Mouse (Mus musculus): ENCODE data around the gene Frmd4a. TPM values are rescaled to one million over a fixed set of nuclear protein-coding genes. Genes with fewer than 3 reads are reported as not detected.
A peak's percentile ranks its signal among the peaks of the same experiment; 100 is the strongest.

Gene Frmd4a
- polyA plus RNA-seq, 1 experiment from 2014 or later: 16.8 TPM

DNA sequence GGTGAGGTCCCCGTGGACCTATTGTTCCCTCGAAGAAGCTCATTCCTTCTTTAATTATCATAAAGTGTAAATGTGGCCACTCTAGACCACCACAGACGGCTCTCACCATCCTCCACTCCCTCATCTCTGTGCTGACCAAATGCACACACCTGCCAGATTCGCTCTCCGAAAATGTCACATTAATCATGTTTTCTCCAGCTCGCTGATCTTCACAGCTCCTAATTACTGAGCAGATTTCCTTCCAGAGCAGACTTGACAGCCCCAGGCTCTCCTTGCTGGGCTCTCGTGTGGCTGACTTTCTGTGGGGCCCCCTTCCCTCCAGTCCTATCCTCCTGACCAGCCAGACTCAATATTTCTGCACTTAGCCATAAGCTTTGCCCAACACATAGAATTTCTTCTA, 191.7 kb downstream of the Frmd4a start:
- ATAC-seq (replicated peaks; ENCODE audit: low FRiP score, low read depth): no peak
- Histone ChIP-seq H3K4me2 (ENCODE audit: low read length) (no peak overlapping the region), H3K4me1 (replicated peaks; ENCODE audit: insufficient read depth, low read length) (0 out of 2 replicates have a peak, but pooled peaks cover 4% of the 10 kb centered on the region), H3K4me3 (replicated peaks; ENCODE audit: low read depth, low read length) (no peak overlapping the region), H3K9ac (ENCODE audit: low read depth, low read length) (no peak overlapping the region), H3K27ac (no peak overlapping the region), H3K36me3 (ENCODE audit: insufficient read depth, low read length) (no peaks in the 10 kb centered on the region), H3K27me3 (ENCODE audit: insufficient read depth, low read length) (no peaks in the 10 kb centered on the region), H3K9me3 (replicated peaks; ENCODE audit: low read length) (no peaks in the 10 kb centered on the region)
- no peak for DNase-seq (ENCODE audit: low spot score)
- WGBS: 32% methylated on average over 7 of the region's 7 CpGs
- TF ChIP-seq CTCF (IDR thresholded peaks at IDR 0.05; ENCODE audit: low read depth): no peak

- Histone ChIP-seq H3K4me1 (replicated peaks; ENCODE audit: insufficient read depth, low read length) (no peaks in the 10 kb centered on the region), H3K9me3 (replicated peaks; ENCODE audit: low read length) (no peaks in the 10 kb centered on the region), H3K27ac (no peak overlapping the region), H3K9ac (ENCODE audit: low read depth, low read length) (no peak overlapping the region), H3K36me3 (ENCODE audit: insufficient read depth, low read length) (no peaks in the 10 kb centered on the region), H3K27me3 (ENCODE audit: insufficient read depth, low read length) (no peaks in the 10 kb centered on the region), H3K4me3 (replicated peaks; ENCODE audit: low read depth, low read length) (no peak overlapping the region), H3K4me2 (ENCODE audit: low read length) (no peak overlapping the region)
- WGBS: 2% methylated on average over 1 of the region's 1 CpGs
- no peak for ATAC-seq (replicated peaks; ENCODE audit: low FRiP score, low read depth)
- TF ChIP-seq CTCF (IDR thresholded peaks at IDR 0.05; ENCODE audit: low read depth): no peak
- no peak for DNase-seq (ENCODE audit: low spot score)
Observed at GRCm38 (mm10) chr2:4222497-4222828, 204.9 kb downstream of the Frmd4a start.

DNA sequence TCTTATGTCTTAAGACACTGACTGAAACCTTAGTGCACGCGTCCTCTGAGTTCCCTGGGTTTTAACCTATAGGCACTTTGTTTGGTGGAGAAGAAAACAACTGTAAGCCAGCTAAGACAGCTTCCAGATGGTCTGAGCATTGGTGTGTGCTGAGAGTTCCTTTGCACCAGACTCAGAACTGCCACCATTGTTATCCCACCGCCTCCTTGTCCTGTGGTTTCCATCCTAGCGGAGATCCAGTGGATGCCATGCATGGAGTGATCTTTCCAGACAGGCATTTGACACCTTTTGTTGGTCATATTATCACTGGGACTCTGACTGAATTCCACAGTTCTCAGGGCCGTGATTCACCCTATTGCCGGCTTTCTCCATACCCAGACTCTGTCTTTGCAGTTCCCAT, 205.8 kb downstream of the Frmd4a start:
- no peaks in the 10 kb centered on the region for H3K36me3 ChIP-seq (ENCODE audit: insufficient read depth, low read length)
- H3K4me3 ChIP-seq (replicated peaks; ENCODE audit: low read depth, low read length): no peak overlapping the region
- H3K27me3 ChIP-seq (ENCODE audit: insufficient read depth, low read length): no peaks in the 10 kb centered on the region
- H3K4me1 ChIP-seq (replicated peaks; ENCODE audit: insufficient read depth, low read length): no peaks in the 10 kb centered on the region
- TF ChIP-seq CTCF (IDR thresholded peaks at IDR 0.05; ENCODE audit: low read depth): no peak
- DNase-seq (ENCODE audit: low spot score) (no peak), ATAC-seq (replicated peaks; ENCODE audit: low FRiP score, low read depth) (no peak)
- no peak overlapping the region for H3K27ac ChIP-seq
- H3K9me3 ChIP-seq (replicated peaks; ENCODE audit: low read length): no peaks in the 10 kb centered on the region
- H3K4me2 ChIP-seq (ENCODE audit: low read length): no peak overlapping the region
- H3K9ac ChIP-seq (ENCODE audit: low read depth, low read length): no peak overlapping the region
- WGBS: 94% methylated on average over 6 of the region's 6 CpGs

GRCm38 (mm10) chr2:4226941-4227558, 209.5 kb downstream of the Frmd4a start:
- WGBS: 63% methylated on average over 7 of the region's 7 CpGs
- H3K36me3 ChIP-seq (ENCODE audit: insufficient read depth, low read length): no peaks in the 10 kb centered on the region
- H3K27ac ChIP-seq: no peak overlapping the region
- no peaks in the 10 kb centered on the region for H3K27me3 ChIP-seq (ENCODE audit: insufficient read depth, low read length)
- H3K4me2 ChIP-seq (ENCODE audit: low read length): no peak overlapping the region
- DNase-seq (ENCODE audit: low spot score) (no peak), ATAC-seq (replicated peaks; ENCODE audit: low FRiP score, low read depth) (no peak)
- no peak for TF ChIP-seq CTCF (IDR thresholded peaks at IDR 0.05; ENCODE audit: low read depth)
- H3K9ac ChIP-seq (ENCODE audit: low read depth, low read length): no peak overlapping the region
- no peaks in the 10 kb centered on the region for H3K9me3 ChIP-seq (replicated peaks; ENCODE audit: low read length)
- H3K4me3 ChIP-seq (replicated peaks; ENCODE audit: low read depth, low read length): no peak overlapping the region
- H3K4me1 ChIP-seq (replicated peaks; ENCODE audit: insufficient read depth, low read length): no peaks in the 10 kb centered on the region

- TF ChIP-seq CTCF (IDR thresholded peaks at IDR 0.05; ENCODE audit: low read depth): no peak
- DNase-seq (ENCODE audit: low spot score) (peak; percentile 23), ATAC-seq (replicated peaks; ENCODE audit: low FRiP score, low read depth) (no peak)
Observed at GRCm38 (mm10) chr2:4227563-4227962, 210.0 kb downstream of the Frmd4a start.

GRCm38 (mm10) chr2:4228510-4228909, 211.0 kb downstream of the Frmd4a start:
- Histone ChIP-seq H3K4me2 (ENCODE audit: low read length) (no peak overlapping the region), H3K9me3 (replicated peaks; ENCODE audit: low read length) (no peaks in the 10 kb centered on the region), H3K36me3 (ENCODE audit: insufficient read depth, low read length) (no peaks in the 10 kb centered on the region), H3K27ac (no peak overlapping the region), H3K27me3 (ENCODE audit: insufficient read depth, low read length) (no peaks in the 10 kb centered on the region), H3K4me1 (replicated peaks; ENCODE audit: insufficient read depth, low read length) (no peaks in the 10 kb centered on the region), H3K4me3 (replicated peaks; ENCODE audit: low read depth, low read length) (no peak overlapping the region), H3K9ac (ENCODE audit: low read depth, low read length) (no peak overlapping the region)
- 32% methylated on average over 3 of the region's 3 CpGs for WGBS
- peak; percentile 24 for DNase-seq (ENCODE audit: low spot score)
- ATAC-seq (replicated peaks; ENCODE audit: low FRiP score, low read depth): no peak
- TF ChIP-seq CTCF (IDR thresholded peaks at IDR 0.05; ENCODE audit: low read depth): no peak; the same call in 1 of the 2 replicates

More at GRCm38 (mm10) chr2:4227563-4227962, 210.0 kb downstream of the Frmd4a start:
- Histone ChIP-seq H3K9ac (ENCODE audit: low read depth, low read length) (no peak overlapping the region), H3K9me3 (replicated peaks; ENCODE audit: low read length) (no peaks in the 10 kb centered on the region), H3K36me3 (ENCODE audit: insufficient read depth, low read length) (no peaks in the 10 kb centered on the region), H3K4me2 (ENCODE audit: low read length) (no peak overlapping the region), H3K4me3 (replicated peaks; ENCODE audit: low read depth, low read length) (no peak overlapping the region), H3K4me1 (replicated peaks; ENCODE audit: insufficient read depth, low read length) (no peaks in the 10 kb centered on the region), H3K27ac (no peak overlapping the region), H3K27me3 (ENCODE audit: insufficient read depth, low read length) (no peaks in the 10 kb centered on the region)
- 50% methylated on average over 4 of the region's 4 CpGs for whole genome bisulfite sequencing

DNA sequence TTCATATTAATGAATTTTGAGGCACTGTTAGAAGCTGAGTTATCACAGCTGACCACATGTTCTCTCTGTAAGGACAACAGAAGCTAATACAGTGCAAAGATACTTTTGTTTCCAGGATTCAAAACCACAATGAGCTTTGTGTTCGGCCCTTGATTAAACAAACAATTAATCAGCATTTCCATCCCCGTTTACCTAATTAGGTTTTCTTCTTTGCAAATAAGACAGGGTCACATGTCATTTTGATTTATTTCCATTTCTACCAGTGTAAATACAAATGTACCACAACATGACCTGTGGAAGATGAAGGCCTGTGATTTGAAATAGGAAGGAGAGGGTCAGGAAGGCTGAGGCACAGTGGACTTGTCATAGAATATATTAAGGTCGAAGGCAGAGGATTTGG, 214.8 kb downstream of the Frmd4a start:
- Histone ChIP-seq H3K4me3 (replicated peaks; ENCODE audit: low read depth, low read length) (no peak overlapping the region), H3K36me3 (ENCODE audit: insufficient read depth, low read length) (no peaks in the 10 kb centered on the region), H3K9ac (ENCODE audit: low read depth, low read length) (no peak overlapping the region), H3K9me3 (replicated peaks; ENCODE audit: low read length) (no peaks in the 10 kb centered on the region), H3K27ac (no peak overlapping the region), H3K4me1 (replicated peaks; ENCODE audit: insufficient read depth, low read length) (no peaks in the 10 kb centered on the region), H3K4me2 (ENCODE audit: low read length) (no peak overlapping the region), H3K27me3 (ENCODE audit: insufficient read depth, low read length) (no peaks in the 10 kb centered on the region)
- TF ChIP-seq CTCF (IDR thresholded peaks at IDR 0.05; ENCODE audit: low read depth): no peak
- DNase-seq (ENCODE audit: low spot score) (no peak), ATAC-seq (replicated peaks; ENCODE audit: low FRiP score, low read depth) (no peak)
- 34% methylated on average over 3 of the region's 3 CpGs for WGBS

Data from kidney, postnatal 0 days (tissue).